ENCODE assay signal across 13 mouse cellular contexts in genomic region chr6:135250926-135251699, GRCm38 (mm10). TPM values are rescaled to one million over a fixed set of nuclear protein-coding genes. Genes with fewer than 3 reads are reported as not detected.
A peak's percentile ranks its signal among the peaks of the same experiment; 100 is the strongest.
DNase-seq lines count a peak whose midpoint lies in the region; ATAC-seq and TF ChIP-seq lines count a peak whose summit lies in the region.
"Had no signal": no experiment of that assay in that cellular context is flagged by ENCODE, and none has a peak within 500 bp of the region (broad histone marks: within the 10 kb centered on the region; RNA-seq: fewer than 3 reads in every experiment).

No protein-coding gene starts in this region.

- no peak for TF ChIP-seq CTCF in heart, adult 2 months (IDR thresholded peaks at IDR 0.05)
- no peak for TF ChIP-seq CTCF in E14TG2a.4 (conservative IDR thresholded peaks at IDR 0.05; ENCODE audit: low read length)
- no peak for TF ChIP-seq CTCF in embryonic fibroblast, embryonic 13.5 days (IDR thresholded peaks at IDR 0.05; ENCODE audit: borderline replicate concordance, insufficient read depth, low read length)
- TF ChIP-seq CTCF in lung, embryonic 14.5 days (IDR thresholded peaks at IDR 0.05; ENCODE audit: low read depth), result no peak

- H3K4me1 ChIP-seq in heart, adult 2 months (ENCODE audit: control insufficient read depth, insufficient read depth, low read length), result peaks cover 15% of the 10 kb centered on the region
- H3K4me1 ChIP-seq in E14TG2a.4 (replicated peaks; ENCODE audit: low read depth, low read length), result peaks cover 44% of the 10 kb centered on the region
- H3K4me1 ChIP-seq in embryonic fibroblast, embryonic 13.5 days (ENCODE audit: control insufficient read depth, insufficient read depth, low read length), result peaks cover 15% of the 10 kb centered on the region
- peaks cover 19% of the 10 kb centered on the region for H3K4me1 ChIP-seq in lung, embryonic 14.5 days (ENCODE audit: insufficient read depth)

- no peak overlapping the region for H3K9ac ChIP-seq in heart, adult 2 months (ENCODE audit: low read depth, low read length)
- no peak overlapping the region for H3K9ac ChIP-seq in lung, embryonic 14.5 days
- H3K9ac ChIP-seq: forebrain, embryonic 13.5 days; hindbrain, embryonic 12.5 days; midbrain, embryonic 15.5 days had no signal

- no peaks in the 10 kb centered on the region for H3K36me3 ChIP-seq in heart, adult 2 months (ENCODE audit: control insufficient read depth, insufficient read depth, low read length)
- H3K36me3 ChIP-seq in E14TG2a.4 (ENCODE audit: insufficient read depth, low read length), result no peaks in the 10 kb centered on the region
- no peaks in the 10 kb centered on the region for H3K36me3 ChIP-seq in lung, embryonic 14.5 days (ENCODE audit: insufficient read depth)
- H3K36me3 ChIP-seq: hindbrain, embryonic 12.5 days; midbrain, embryonic 15.5 days had no signal

- peak overlapping the region; percentile 58 for H3K27ac ChIP-seq in heart, adult 2 months
- H3K27ac ChIP-seq in embryonic fibroblast, embryonic 13.5 days (ENCODE audit: insufficient read depth, low read length), result peak overlapping the region; percentile 92
- H3K27ac ChIP-seq in lung, embryonic 14.5 days (ENCODE audit: low read depth), result peak overlapping the region; percentile 80
- H3K27ac ChIP-seq: midbrain, embryonic 15.5 days had no signal

- peak overlapping the region; percentile 41; the same call in 1 of the 2 replicates for H3K4me2 ChIP-seq in lung, embryonic 14.5 days
- H3K4me2 ChIP-seq: midbrain, embryonic 15.5 days had no signal

- DNase-seq in heart, adult 2 months, result peak in 1 of 2 experiments; percentile 9
- DNase-seq in heart, postnatal 14 days, result no peak
- DNase-seq in lung, embryonic 14.5 days, result no peak
- no peak for DNase-seq in ovary, postnatal 36 days (ENCODE audit: low spot score)
- no peak for DNase-seq in frontal cortex, postnatal 10 days (ENCODE audit: low spot score in 2 of 2)
- DNase-seq: cerebellum, adult 9-11 months; left cerebral cortex, postnatal 4 days had no signal

- WGBS in heart, adult 2 months, result 64% methylated on average over 19 of the region's 19 CpGs
- WGBS in lung, embryonic 14.5 days, result 46% methylated on average over 19 of the region's 19 CpGs

- peaks cover 21% of the 10 kb centered on the region for H3K9me3 ChIP-seq in E14TG2a.4 (ENCODE audit: low read length)
- H3K9me3 ChIP-seq in lung, embryonic 14.5 days (ENCODE audit: low read depth, low read length), result no peaks in the 10 kb centered on the region
- H3K9me3 ChIP-seq: hindbrain, embryonic 12.5 days; midbrain, embryonic 15.5 days had no signal

- ATAC-seq in lung, embryonic 14.5 days (ENCODE audit: insufficient read depth), result no peak
- ATAC-seq in CD4-positive, CD25-positive, alpha-beta regulatory T cell, adult 4 months, result no peak

- no peaks in the 10 kb centered on the region for H3K27me3 ChIP-seq in heart, adult 2 months (ENCODE audit: control insufficient read depth, insufficient read depth, low read length)
- H3K27me3 ChIP-seq in E14TG2a.4 (ENCODE audit: insufficient read depth, low read length), result peaks cover 37% of the 10 kb centered on the region
- H3K27me3 ChIP-seq in lung, embryonic 14.5 days (ENCODE audit: insufficient read depth, low read length), result no peaks in the 10 kb centered on the region
- H3K27me3 ChIP-seq: forebrain, embryonic 13.5 days; hindbrain, embryonic 12.5 days; midbrain, embryonic 15.5 days had no signal

- no peak overlapping the region for H3K4me3 ChIP-seq in heart, adult 2 months
- H3K4me3 ChIP-seq in E14TG2a.4 (replicated peaks; ENCODE audit: low read length), result peak overlapping the region; percentile 29; the same call in 1 of the 2 replicates
- H3K4me3 ChIP-seq in embryonic fibroblast, embryonic 13.5 days (ENCODE audit: insufficient read depth, low read length), result no peak overlapping the region
- H3K4me3 ChIP-seq in lung, embryonic 14.5 days (ENCODE audit: low read depth, low read length), result no peak overlapping the region
- H3K4me3 ChIP-seq: forebrain, embryonic 13.5 days; hindbrain, embryonic 12.5 days; midbrain, embryonic 15.5 days had no signal

- H3K79me2 ChIP-seq in heart, adult 2 months (replicated peaks; ENCODE audit: control insufficient read depth, insufficient read depth, low read length), result no peaks in the 10 kb centered on the region

- TF ChIP-seq POLR2A in heart, adult 2 months (IDR thresholded peaks at IDR 0.05; ENCODE audit: insufficient read depth, low read depth, low read length), result no peak
- TF ChIP-seq POLR2A in embryonic fibroblast, embryonic 13.5 days (IDR thresholded peaks at IDR 0.05; ENCODE audit: low read depth, low read length), result no peak

- TF ChIP-seq EP300 in heart, adult 2 months (IDR thresholded peaks at IDR 0.05; ENCODE audit: insufficient read depth, low read depth, low read length), result no peak

- intact Hi-C loops in heart, adult 2 months (cut with DNase I), result loop anchor here (1.0 kb wide), 2 partner anchors 114 to 126 kb away; no protein-coding TSS in a partner anchor
- intact Hi-C loops in heart, postnatal 14 days (cut with DNase I), result no loop called here

RNA-seq across cellular contexts. Expression of gene Gsg1, which starts 3.0 kb away (rescaled TPM):
- under 1 TPM; 0.34 to 0.68 TPM for total RNA-seq in heart, adult 2 months (2021)
- 2.7 and 3.0 TPM in 2 replicates for polyA plus RNA-seq in heart, adult 2 months (2012; rRNA removed)
- total RNA-seq in heart, postnatal 14 days (2021), result under 1 TPM in 1 of 2 experiments, not detected in 1; 0.86 TPM
- polyA plus RNA-seq in embryonic fibroblast, embryonic 13.5 days (2011; ENCODE audit: insufficient read length, low read depth, missing spikeins), result 0.62 TPM in 1 of 2 replicates, not detected in the other
- polyA plus RNA-seq in lung, embryonic 14.5 days (2014; fragmentation: Nextera tagmentation; extraction: Ambion mirVana), result 6.0 and 7.7 TPM in 2 replicates
- not detected for polyA plus RNA-seq in CD4-positive, CD25-positive, alpha-beta regulatory T cell, adult 4 months (2017; shearing (Covaris generic))
- total RNA-seq: left cerebral cortex, postnatal 4 days had no signal
- polyA plus RNA-seq: midbrain, embryonic 15.5 days had no signal

RNA-seq across cellular contexts. Expression of gene Hebp1, which starts 53.3 kb away (rescaled TPM):
- 10 to 100 TPM; 46.6 to 57.8 TPM for total RNA-seq in heart, adult 2 months (2021)
- polyA plus RNA-seq in heart, adult 2 months (2012; rRNA removed), result 11.3 and 14.1 TPM in 2 replicates
- 10 to 100 TPM; 44.8 to 45.9 TPM for total RNA-seq in heart, postnatal 14 days (2021)
- polyA plus RNA-seq in embryonic fibroblast, embryonic 13.5 days (2011; ENCODE audit: insufficient read length, low read depth, missing spikeins), result 32.3 and 41.7 TPM in 2 replicates
- polyA plus RNA-seq in lung, embryonic 14.5 days (2014; fragmentation: Nextera tagmentation; extraction: Ambion mirVana), result 2.5 and 2.7 TPM in 2 replicates
- polyA plus RNA-seq in CD4-positive, CD25-positive, alpha-beta regulatory T cell, adult 4 months (2017; shearing (Covaris generic)), result 1 to 10 TPM in 1 of 2 experiments, not detected in 1; 1.0 TPM

RNA-seq across cellular contexts. Expression of gene Fam234b, which starts 53.3 kb away (rescaled TPM):
- total RNA-seq in heart, adult 2 months (2021), result 1 to 10 TPM; 6.4 to 9.5 TPM
- polyA plus RNA-seq in heart, adult 2 months (2012; rRNA removed), result 5.8 TPM in 2 replicates
- 1 to 10 TPM; 6.3 to 7.8 TPM for total RNA-seq in heart, postnatal 14 days (2021)
- 10.1 and 13.7 TPM in 2 replicates for polyA plus RNA-seq in embryonic fibroblast, embryonic 13.5 days (2011; ENCODE audit: insufficient read length, low read depth, missing spikeins)
- polyA plus RNA-seq in lung, embryonic 14.5 days (2014; fragmentation: Nextera tagmentation; extraction: Ambion mirVana), result 22.4 and 25.2 TPM in 2 replicates
- 10 to 100 TPM; 18.0 to 23.1 TPM for polyA plus RNA-seq in CD4-positive, CD25-positive, alpha-beta regulatory T cell, adult 4 months (2017; shearing (Covaris generic))

RNA-seq across cellular contexts. Expression of gene Pbp2, which starts 59.1 kb away (rescaled TPM):
- not detected for total RNA-seq in heart, adult 2 months (2021)
- polyA plus RNA-seq in heart, adult 2 months (2012; rRNA removed), result 0.12 TPM in 1 of 2 replicates, not detected in the other
- total RNA-seq in heart, postnatal 14 days (2021), result not detected
- polyA plus RNA-seq in embryonic fibroblast, embryonic 13.5 days (2011; ENCODE audit: insufficient read length, low read depth, missing spikeins), result 1.1 and 4.3 TPM in 2 replicates
- 0.38 and 0.53 TPM in 2 replicates for polyA plus RNA-seq in lung, embryonic 14.5 days (2014; fragmentation: Nextera tagmentation; extraction: Ambion mirVana)
- polyA plus RNA-seq in CD4-positive, CD25-positive, alpha-beta regulatory T cell, adult 4 months (2017; shearing (Covaris generic)), result not detected
- total RNA-seq: left cerebral cortex, postnatal 4 days had no signal
- polyA plus RNA-seq: forebrain, embryonic 13.5 days; midbrain, embryonic 15.5 days had no signal
